Mouse (Mus musculus) heart, adult 18-20 months (tissue): Measurements from ENCODE around the gene Fermt2. TPM values are rescaled to one million over a fixed set of nuclear protein-coding genes. Genes with fewer than 3 reads are reported as not detected.

Experiments used
- DNase-seq, 2 experiments: peaks; one replicate each; pipeline ENCODE4 v3.0.0; 2021 to 2022; ENCODE audit warnings: mixed read lengths in 1 of 2
- total RNA-seq, 2 experiments: library from RNA; stranded (reverse); gene quantifications; 2 replicates each; pipeline ENCODE4 v1.2.3; 2021

Gene Fermt2
- total RNA-seq, 2 experiments from 2014 or later = 215 to 269 TPM

- DNase-seq = no peak
These were observed 65.6 kb downstream of the Fermt2 start for GRCm38 (mm10) chr14:45464036-45465035.

- peak; percentile 69 to 80 for DNase-seq
These were observed 66.3 kb downstream of the Fermt2 start for GRCm38 (mm10) chr14:45463599-45463998.

GRCm38 (mm10) chr14:45462875-45463475 is 66.9 kb downstream of the Fermt2 start:
- no peak for DNase-seq

GRCm38 (mm10) chr14:45462374-45462773 is 67.5 kb downstream of the Fermt2 start:
- no peak for DNase-seq

- no peak for DNase-seq
These were observed 68.0 kb downstream of the Fermt2 start for GRCm38 (mm10) chr14:45461945-45462344.

- no peak for DNase-seq
These were observed 69.4 kb downstream of the Fermt2 start for GRCm38 (mm10) chr14:45460491-45460890.

- DNase-seq = no peak
These were observed 70.0 kb downstream of the Fermt2 start for GRCm38 (mm10) chr14:45459877-45460276.

- DNase-seq = peak; percentile 82 to 83
These were observed 72.9 kb downstream of the Fermt2 start for GRCm38 (mm10) chr14:45457003-45457402.

- peak; percentile 69 to 82 for DNase-seq
These were observed 73.4 kb downstream of the Fermt2 start for GRCm38 (mm10) chr14:45456502-45456846.

- DNase-seq = peak; percentile 70 to 75
These were observed 74.0 kb downstream of the Fermt2 start for GRCm38 (mm10) chr14:45455651-45456501.

- DNase-seq = peak in 1 of 2 experiments; percentile 55
These were observed 76.2 kb downstream of the Fermt2 start for GRCm38 (mm10) chr14:45453538-45454233.

- DNase-seq = peak; percentile 77 to 83
These were observed 76.9 kb downstream of the Fermt2 start for GRCm38 (mm10) chr14:45452861-45453512.

- peak; percentile 50 to 59 for DNase-seq
These were observed 77.8 kb downstream of the Fermt2 start for GRCm38 (mm10) chr14:45452148-45452547.

- DNase-seq = peak in 1 of 2 experiments; percentile 18
These were observed 78.8 kb downstream of the Fermt2 start for GRCm38 (mm10) chr14:45451090-45451489.

- DNase-seq = no peak
These were observed 83.1 kb downstream of the Fermt2 start for GRCm38 (mm10) chr14:45446777-45447176.

GRCm38 (mm10) chr14:45445445-45445844 is 84.5 kb downstream of the Fermt2 start:
- DNase-seq = peak; percentile 64 to 72

GRCm38 (mm10) chr14:45444870-45445269 is 85.0 kb downstream of the Fermt2 start:
- DNase-seq = no peak

GRCm38 (mm10) chr14:45442781-45443560 is 86.9 kb downstream of the Fermt2 start:
- DNase-seq = no peak

- DNase-seq = no peak
These were observed 88.6 kb downstream of the Fermt2 start for GRCm38 (mm10) chr14:45441291-45441690.

GRCm38 (mm10) chr14:45439387-45439786 is 90.5 kb downstream of the Fermt2 start:
- DNase-seq = no peak
